Mouse (Mus musculus) heart, embryonic 14.5 days (tissue): ENCODE results near the gene Ccdc85b. TPM values are rescaled to one million over a fixed set of nuclear protein-coding genes. Genes with fewer than 3 reads are reported as not detected.
"Not testable (repeated sequence)": the region's sequence is repeated elsewhere in the genome, so short reads cannot be mapped to it uniquely, and the experiment has no call there.

Source experiments
- ATAC-seq: fragments of 200-750 bp; cut with Nextera tagmentation; 2 replicates; pipeline ENCODE4 v1.8.0; 2017; ENCODE audit warnings: low read depth, moderate TSS enrichment; ENCODE audit not compliant: insufficient number of reproducible peaks, insufficient read depth, low FRiP score
- H3K27ac ChIP-seq, 2 experiments: fragments of 200-500 bp in 1 of 2; fragments of 300-500 bp in 1 of 2; sonication (generic) in 1 of 2; replicated peaks in 1 of 2; 2 replicates each; pipeline ENCODE4 v1.5.1; 2012 to 2014; ENCODE audit warnings: low read depth in 2 of 2, low read length in 2 of 2, control low read depth in 1 of 2, mild to moderate bottlenecking in 1 of 2, mixed read lengths in 1 of 2; ENCODE audit not compliant: control insufficient read depth in 1 of 2, insufficient read depth in 1 of 2
- H3K27me3 ChIP-seq: fragments of 300-500 bp; sonication (generic); 2 replicates; pipeline ENCODE4 v1.6.1; 2014; ENCODE audit warnings: mild to moderate bottlenecking, low read length, control low read depth; ENCODE audit not compliant: control insufficient read depth, insufficient read depth
- H3K36me3 ChIP-seq: fragments of 300-500 bp; sonication (generic); 2 replicates; pipeline ENCODE4 v1.6.1; 2014; ENCODE audit warnings: mild to moderate bottlenecking, control low read depth, low read length, mixed read lengths; ENCODE audit not compliant: control insufficient read depth, insufficient read depth
- H3K4me1 ChIP-seq, 2 experiments: fragments of 200-500 bp in 1 of 2; fragments of 300-500 bp in 1 of 2; sonication (generic) in 1 of 2; 2 replicates each; pipeline ENCODE4 v1.6.1; 2012 to 2014; ENCODE audit warnings: low read length in 2 of 2, control low read depth in 1 of 2, mixed read lengths in 1 of 2; ENCODE audit not compliant: control insufficient read depth in 2 of 2, insufficient read depth in 2 of 2
- H3K4me2 ChIP-seq: fragments of 300-500 bp; sonication (generic); 2 replicates; pipeline ENCODE4 v1.6.1; 2014; ENCODE audit warnings: mild to moderate bottlenecking, low read length
- H3K4me3 ChIP-seq, 2 experiments: fragments of 200-500 bp in 1 of 2; fragments of 300-500 bp in 1 of 2; sonication (generic) in 1 of 2; 2 replicates each; pipeline ENCODE4 v1.5.1; 2012 to 2014; ENCODE audit warnings: low read length in 2 of 2, mild to moderate bottlenecking in 2 of 2, control low read depth in 1 of 2, low read depth in 1 of 2, moderate library complexity in 1 of 2; ENCODE audit not compliant: control insufficient read depth in 1 of 2, insufficient read depth in 1 of 2
- H3K9ac ChIP-seq: fragments of 300-500 bp; sonication (generic); 2 replicates; pipeline ENCODE4 v1.6.1; 2014; ENCODE audit warnings: mild to moderate bottlenecking, low read length
- H3K9me3 ChIP-seq: fragments of 300-500 bp; sonication (generic); 2 replicates; pipeline ENCODE4 v1.6.1; 2016; ENCODE audit warnings: low read length, control low read depth; ENCODE audit not compliant: control insufficient read depth
- WGBS: fragments of 180-500 bp; shearing (Covaris S2); extraction: QIAGEN DNeasy Blood & Tissue Kit; methylation state at CpG from one replicate; pipeline ENCODE4 v1.1.7; 2014; 5-methylcytosine and 5-hydroxymethylcytosine counted together
- polyA plus RNA-seq: library from polyadenylated mRNA; unstranded; fragments of >200 nt; fragmentation: Nextera tagmentation; extraction: Ambion mirVana; gene quantifications from 2 replicates; pipeline ENCODE4 v1.2.1, GENCODE M21; 2014

The Ccdc85b gene
- polyA plus RNA-seq, 1 experiment from 2014 or later = 9.0 TPM

- no peaks in the 10 kb centered on the region for H3K27me3 ChIP-seq
- H3K9me3 ChIP-seq = no peaks in the 10 kb centered on the region
- 79% methylated on average over 4 of the region's 4 CpGs for WGBS
- peaks cover 59% of the 10 kb centered on the region for H3K36me3 ChIP-seq
- no peak overlapping the region for H3K27ac ChIP-seq
- no peak for ATAC-seq
- no peak overlapping the region for H3K4me3 ChIP-seq
- H3K4me1 ChIP-seq = peaks cover 8 to 15% of the 10 kb centered on the region in 2 experiments
- H3K9ac ChIP-seq = no peak overlapping the region
- H3K4me2 ChIP-seq = no peak overlapping the region
These were observed 34.9 kb upstream of the Ccdc85b start for GRCm38 (mm10) chr19:5492641-5493040.

GRCm38 (mm10) chr19:5490898-5491708, 33.4 kb upstream of the Ccdc85b start:
- Histone ChIP-seq H3K27ac (peak overlapping the region; percentile 96 to 100), H3K36me3 (peaks cover 50% of the 10 kb centered on the region), H3K4me2 (peak overlapping the region; percentile 92), H3K4me3 (peak overlapping the region; percentile 98 to 99), H3K4me1 (peaks cover 11 to 27% of the 10 kb centered on the region in 2 experiments), H3K9me3 (no peaks in the 10 kb centered on the region), H3K9ac (peak overlapping the region; percentile 99), H3K27me3 (no peaks in the 10 kb centered on the region)
- ATAC-seq = peak; percentile 11; the same call in 1 of the 2 replicates
- 0% methylated on average over 57 of the region's 59 CpGs for WGBS

GRCm38 (mm10) chr19:5490313-5490897, 32.7 kb upstream of the Ccdc85b start, which contains the start of gene Cfl1:
Gene Cfl1, plus strand, starts transcription at chr19:5490455.
- Histone ChIP-seq H3K4me3 (peak within 1 kb of the TSS; percentile 98 to 99), H3K4me2 (peak within 1 kb of the TSS; percentile 92), H3K9ac (peak within 1 kb of the TSS; percentile 99), H3K4me1 (peaks cover 11 to 27% of the 10 kb centered on the region in 2 experiments), H3K27ac (peak within 1 kb of the TSS; percentile 96 to 100), H3K9me3 (no peaks in the 10 kb centered on the region), H3K36me3 (peaks cover 50% of the 10 kb centered on the region), H3K27me3 (no peaks in the 10 kb centered on the region)
- under 1% methylated on average over 61 of the region's 62 CpGs for WGBS
- peak; percentile 61 for ATAC-seq

- Histone ChIP-seq H3K27ac (peak overlapping the region; percentile 48 to 100), H3K36me3 (peaks cover 51% of the 10 kb centered on the region), H3K9ac (peak overlapping the region; percentile 0; the same call in 1 of the 2 replicates), H3K4me3 (0 out of 4 replicates have a peak overlapping the region, but pooled peaks of 1 of the 2 experiments have one; percentile 98), H3K4me2 (peak overlapping the region; percentile 92), H3K4me1 (peaks cover 11 to 27% of the 10 kb centered on the region in 2 experiments)
- H3K9me3 ChIP-seq, H3K27me3 ChIP-seq, ATAC-seq: not testable (repeated sequence)
- 48% methylated on average over 10 of the region's 10 CpGs for WGBS
These were observed 32.0 kb upstream of the Ccdc85b start for GRCm38 (mm10) chr19:5489721-5490120.

GRCm38 (mm10) chr19:5488878-5489571, 31.3 kb upstream of the Ccdc85b start:
- peaks cover 51% of the 10 kb centered on the region for H3K36me3 ChIP-seq
- H3K4me3 ChIP-seq = peak overlapping the region; percentile 51 to 58
- ATAC-seq = peak; percentile 79
- peak overlapping the region; percentile 74 for H3K9ac ChIP-seq
- H3K27ac ChIP-seq = peak overlapping the region; percentile 99 to 100
- H3K9me3 ChIP-seq = no peaks in the 10 kb centered on the region
- under 1% methylated on average over 26 of the region's 26 CpGs for WGBS
- H3K27me3 ChIP-seq = no peaks in the 10 kb centered on the region
- peak overlapping the region; percentile 92 for H3K4me2 ChIP-seq
- peaks cover 11 to 27% of the 10 kb centered on the region in 2 experiments for H3K4me1 ChIP-seq

GRCm38 (mm10) chr19:5487768-5488550, 30.3 kb upstream of the Ccdc85b start, which contains the start of gene Mus81:
Gene Mus81, minus strand, starts transcription at chr19:5488402.
- Histone ChIP-seq H3K9me3 (no peaks in the 10 kb centered on the region), H3K9ac (peak within 1 kb of the TSS; percentile 84), H3K36me3 (peaks cover 51% of the 10 kb centered on the region), H3K4me1 (peaks cover 11 to 24% of the 10 kb centered on the region in 2 experiments), H3K4me2 (peak within 1 kb of the TSS; percentile 92), H3K4me3 (peak within 1 kb of the TSS; percentile 58 to 70), H3K27ac (peak within 1 kb of the TSS; percentile 99 to 100), H3K27me3 (no peaks in the 10 kb centered on the region)
- ATAC-seq = peak; percentile 80
- WGBS = under 1% methylated on average over 39 of the region's 39 CpGs
